Mouse (Mus musculus): ENCODE measurements at regions not wholly inside any gene's neighbourhood (a gene's known extent, or its start where the extent isn't known, plus 50 kb on each side); places are given as distances from the start of the nearest gene placed in this dataset.

DNA sequence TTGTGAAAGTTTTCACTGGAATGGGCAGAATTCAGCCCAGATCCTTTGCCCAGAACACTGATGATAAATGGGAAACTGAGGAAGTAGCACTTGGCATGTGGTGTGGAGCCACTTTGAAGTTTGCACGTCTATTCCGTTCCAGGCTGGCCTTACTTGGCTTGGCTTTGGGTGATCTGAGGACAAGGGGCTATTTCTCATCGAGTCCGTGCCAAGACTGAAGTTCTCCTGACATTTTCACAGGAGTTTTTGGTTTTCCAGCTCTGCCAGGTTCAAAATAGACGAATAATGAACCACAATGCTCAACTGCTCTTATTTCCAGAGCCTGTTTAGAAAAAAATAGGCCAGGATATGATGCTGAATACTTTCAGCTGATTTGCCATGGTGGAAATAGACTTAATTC lies 421.8 kb upstream of the Dab2 start:
- TF ChIP-seq GATA1 (IDR thresholded peaks at IDR 0.05; ENCODE audit: low read length) (no peak), TAL1 (IDR thresholded peaks at IDR 0.05; ENCODE audit: low read length) (no peak)
